Mouse (Mus musculus) spleen, adult 2 months (tissue): ENCODE measurements around the gene Aen. TPM values are rescaled to one million over a fixed set of nuclear protein-coding genes. Genes with fewer than 3 reads are reported as not detected.

Experiments
- DNase-seq, 2 experiments: peaks; one replicate each; pipeline versions ENCODE4 v3.0.0 to v3.0.0-alpha.2; 2012 to 2021; ENCODE audit warnings: low spot score in 2 of 2, low read depth in 1 of 2
- H3K27ac ChIP-seq: fragments of 200-500 bp; 2 replicates; pipeline ENCODE4 v1.5.1; 2012; ENCODE audit warnings: low read length, inconsistent platforms; ENCODE audit not compliant: insufficient read depth
- H3K27me3 ChIP-seq: fragments of 200-500 bp; 2 replicates; pipeline ENCODE4 v1.6.1; 2012; ENCODE audit warnings: mild to moderate bottlenecking, moderate library complexity, low read length, inconsistent platforms; ENCODE audit not compliant: control insufficient read depth, insufficient read depth
- H3K36me3 ChIP-seq: fragments of 200-500 bp; 2 replicates; pipeline ENCODE4 v1.6.1; 2012; ENCODE audit warnings: mild to moderate bottlenecking, low read length, inconsistent platforms; ENCODE audit not compliant: control insufficient read depth, insufficient read depth
- H3K4me1 ChIP-seq: fragments of 200-500 bp; 2 replicates; pipeline ENCODE4 v1.6.1; 2011; ENCODE audit warnings: inconsistent platforms; ENCODE audit not compliant: control insufficient read depth, insufficient read depth, insufficient read length
- H3K4me3 ChIP-seq: fragments of 200-500 bp; 2 replicates; pipeline ENCODE4 v1.5.1; 2011; ENCODE audit warnings: mild to moderate bottlenecking, inconsistent platforms; ENCODE audit not compliant: insufficient read depth, insufficient read length; ENCODE audit errors: extremely low read depth
- CTCF ChIP-seq: fragments of 200-500 bp; IDR thresholded peaks from 2 replicates; pipeline ENCODE4 v1.5.1; 2011; ENCODE audit warnings: mild to moderate bottlenecking, inconsistent platforms; ENCODE audit not compliant: insufficient read depth, insufficient read length, insufficient replicate concordance; ENCODE audit errors: extremely low read depth
- POLR2A ChIP-seq: fragments of 200-500 bp; IDR thresholded peaks from 2 replicates; pipeline ENCODE4 v1.6.1; 2011; ENCODE audit warnings: low read depth, low read length, inconsistent platforms
- WGBS: fragments of 180-500 bp; shearing (Covaris S2); methylation state at CpG from one replicate; pipeline ENCODE4 v1.1.7; 2018; 5-methylcytosine and 5-hydroxymethylcytosine counted together
- polyA plus RNA-seq: library from polyadenylated mRNA; depleted of rRNA; stranded (reverse); fragments of >200 nt; gene quantifications from 2 replicates; pipeline ENCODE4 v1.2.3, GENCODE M21; 2012

Aen gene
- polyA plus RNA-seq, 1 experiment = 14.6 TPM

- no peak for TF ChIP-seq POLR2A
- TF ChIP-seq CTCF = no peak
- 75% methylated on average over 3 of the region's 3 CpGs for WGBS
- H3K4me3 ChIP-seq = no peak overlapping the region
Measured at GRCm38 (mm10) chr7:78927266-78927665, 31.6 kb downstream of the Aen start.

GRCm38 (mm10) chr7:78938957-78939602 is 43.4 kb downstream of the Aen start:
- Histone ChIP-seq H3K27me3 (no peaks in the 10 kb centered on the region), H3K4me1 (no peaks in the 10 kb centered on the region), H3K27ac (no peak overlapping the region), H3K36me3 (no peaks in the 10 kb centered on the region), H3K4me3 (no peak overlapping the region)
- TF ChIP-seq CTCF (no peak), POLR2A (no peak)
- DNase-seq = no peak
- WGBS = 67% methylated on average over 19 of the region's 19 CpGs

More at GRCm38 (mm10) chr7:78927266-78927665, 31.6 kb downstream of the Aen start:
- H3K4me1 ChIP-seq = no peaks in the 10 kb centered on the region
- no peak for DNase-seq
- H3K27ac ChIP-seq = no peak overlapping the region
- no peaks in the 10 kb centered on the region for H3K36me3 ChIP-seq
- H3K27me3 ChIP-seq = no peaks in the 10 kb centered on the region

- H3K36me3 ChIP-seq = no peaks in the 10 kb centered on the region
- TF ChIP-seq CTCF (no peak), POLR2A (no peak)
- no peak overlapping the region for H3K27ac ChIP-seq
- 74% methylated on average over 3 of the region's 3 CpGs for WGBS
- no peak for DNase-seq
- H3K4me1 ChIP-seq = no peaks in the 10 kb centered on the region
- H3K4me3 ChIP-seq = no peak overlapping the region
- H3K27me3 ChIP-seq = no peaks in the 10 kb centered on the region
Measured at GRCm38 (mm10) chr7:78940971-78941370, 45.3 kb downstream of the Aen start.

- Histone ChIP-seq H3K4me3 (no peak overlapping the region), H3K27ac (no peak overlapping the region), H3K27me3 (no peaks in the 10 kb centered on the region), H3K36me3 (no peaks in the 10 kb centered on the region), H3K4me1 (no peaks in the 10 kb centered on the region)
- TF ChIP-seq CTCF = no peak
- no peak for TF ChIP-seq POLR2A
- WGBS = 83% methylated on average over 2 of the region's 2 CpGs
- no peak for DNase-seq
Measured at GRCm38 (mm10) chr7:78942544-78942943, 46.9 kb downstream of the Aen start.

GRCm38 (mm10) chr7:78953886-78954572 is 58.4 kb downstream of the Aen start:
- Histone ChIP-seq H3K4me3 (no peak overlapping the region), H3K4me1 (no peaks in the 10 kb centered on the region), H3K36me3 (no peaks in the 10 kb centered on the region), H3K27ac (no peak overlapping the region), H3K27me3 (no peaks in the 10 kb centered on the region)
- TF ChIP-seq POLR2A (no peak), CTCF (no peak)
- no peak for DNase-seq
- WGBS = 36% methylated on average over 11 of the region's 11 CpGs

GRCm38 (mm10) chr7:78954619-78955018 is 59.0 kb downstream of the Aen start:
- 83% methylated on average over 6 of the region's 6 CpGs for WGBS
- no peak for TF ChIP-seq POLR2A
- no peak for TF ChIP-seq CTCF
- H3K27me3 ChIP-seq = no peaks in the 10 kb centered on the region
- no peak for DNase-seq
- H3K4me1 ChIP-seq = no peaks in the 10 kb centered on the region
- no peaks in the 10 kb centered on the region for H3K36me3 ChIP-seq
- no peak overlapping the region for H3K4me3 ChIP-seq
- no peak overlapping the region for H3K27ac ChIP-seq

GRCm38 (mm10) chr7:78955086-78955485 is 59.4 kb downstream of the Aen start:
- DNase-seq = no peak
- TF ChIP-seq CTCF = no peak
- TF ChIP-seq POLR2A = no peak
- Histone ChIP-seq H3K4me3 (no peak overlapping the region), H3K4me1 (no peaks in the 10 kb centered on the region), H3K27ac (no peak overlapping the region), H3K36me3 (no peaks in the 10 kb centered on the region), H3K27me3 (no peaks in the 10 kb centered on the region)
- 88% methylated on average over 6 of the region's 6 CpGs for WGBS
